Mouse (Mus musculus) heart, embryonic 15.5 days (tissue): ENCODE measurements around the gene Olfr465-ps1. TPM values are rescaled to one million over a fixed set of nuclear protein-coding genes. Genes with fewer than 3 reads are reported as not detected.
A peak's percentile ranks its signal among the peaks of the same experiment; 100 is the strongest.

Experiments
- ATAC-seq: fragments of 200-750 bp; cut with Nextera tagmentation; replicated peaks from 2 replicates; pipeline ENCODE4 v1.8.0; 2017; ENCODE audit warnings: low read depth, moderate TSS enrichment; ENCODE audit not compliant: insufficient number of reproducible peaks, insufficient read depth, low FRiP score
- H3K27ac ChIP-seq: fragments of 300-500 bp; sonication (generic); 2 replicates; pipeline ENCODE4 v1.5.1; 2015; ENCODE audit warnings: mild to moderate bottlenecking, inconsistent platforms
- H3K27me3 ChIP-seq: fragments of 300-500 bp; sonication (generic); 2 replicates; pipeline ENCODE4 v1.6.1; 2015; ENCODE audit warnings: inconsistent platforms
- H3K36me3 ChIP-seq: fragments of 300-500 bp; sonication (generic); 2 replicates; pipeline ENCODE4 v1.6.1; 2015; ENCODE audit warnings: mild to moderate bottlenecking, inconsistent platforms
- H3K4me1 ChIP-seq: fragments of 300-500 bp; sonication (generic); replicated peaks from 2 replicates; pipeline ENCODE4 v1.6.1; 2015; ENCODE audit warnings: inconsistent platforms
- H3K4me2 ChIP-seq: fragments of 300-500 bp; sonication (generic); 2 replicates; pipeline ENCODE4 v1.6.1; 2015; ENCODE audit warnings: inconsistent platforms, mild to moderate bottlenecking, moderate library complexity
- H3K4me3 ChIP-seq: fragments of 300-500 bp; sonication (generic); 2 replicates; pipeline ENCODE4 v1.5.1; 2015; ENCODE audit warnings: mild to moderate bottlenecking, inconsistent platforms
- H3K9ac ChIP-seq: fragments of 300-500 bp; sonication (generic); 2 replicates; pipeline ENCODE4 v1.6.1; 2015; ENCODE audit warnings: mild to moderate bottlenecking, inconsistent platforms
- H3K9me3 ChIP-seq: fragments of 300-500 bp; sonication (generic); replicated peaks from 2 replicates; pipeline ENCODE4 v1.6.1; 2016; ENCODE audit warnings: inconsistent platforms
- WGBS: fragments of 180-500 bp; shearing (Covaris S2); methylation state at CpG from one replicate; pipeline ENCODE4 v1.1.7; 2015; ENCODE audit warnings: mixed read lengths; 5-methylcytosine and 5-hydroxymethylcytosine counted together
- polyA plus RNA-seq: library from polyadenylated mRNA; unstranded; fragments of >200 nt; fragmentation: Nextera tagmentation; extraction: Ambion mirVana; gene quantifications from 2 replicates; pipeline ENCODE4 v1.2.1, GENCODE M21; 2015

Gene Olfr465-ps1
- polyA plus RNA-seq, 1 experiment from 2014 or later = not detected

GRCm38 (mm10) chr13:65149940-65150339, 12.1 kb downstream of the Olfr465-ps1 start, which contains the start of gene Olfr466:
Olfr466 (plus strand) TSS chr13:65150240.
- Histone ChIP-seq H3K36me3 (no peaks in the 10 kb centered on the region), H3K4me2 (no peak within 1 kb of the TSS), H3K9me3 (no peaks in the 10 kb centered on the region), H3K4me1 (no peaks in the 10 kb centered on the region), H3K27me3 (no peaks in the 10 kb centered on the region), H3K27ac (no peak within 1 kb of the TSS), H3K9ac (no peak within 1 kb of the TSS), H3K4me3 (no peak within 1 kb of the TSS)
- WGBS = 61% methylated on average over 1 of the region's 1 CpGs
- ATAC-seq = no peak

GRCm38 (mm10) chr13:65174102-65174501, 36.2 kb downstream of the Olfr465-ps1 start:
- WGBS = 79% methylated on average over 3 of the region's 3 CpGs
- no peak overlapping the region for H3K27ac ChIP-seq
- no peak overlapping the region for H3K9ac ChIP-seq
- no peak overlapping the region for H3K4me3 ChIP-seq
- H3K4me2 ChIP-seq = no peak overlapping the region
- H3K27me3 ChIP-seq = no peaks in the 10 kb centered on the region
- no peaks in the 10 kb centered on the region for H3K36me3 ChIP-seq
- H3K4me1 ChIP-seq = peaks cover 3% of the 10 kb centered on the region; the same call in 1 of the 2 replicates
- no peak for ATAC-seq
- no peaks in the 10 kb centered on the region for H3K9me3 ChIP-seq

DNA sequence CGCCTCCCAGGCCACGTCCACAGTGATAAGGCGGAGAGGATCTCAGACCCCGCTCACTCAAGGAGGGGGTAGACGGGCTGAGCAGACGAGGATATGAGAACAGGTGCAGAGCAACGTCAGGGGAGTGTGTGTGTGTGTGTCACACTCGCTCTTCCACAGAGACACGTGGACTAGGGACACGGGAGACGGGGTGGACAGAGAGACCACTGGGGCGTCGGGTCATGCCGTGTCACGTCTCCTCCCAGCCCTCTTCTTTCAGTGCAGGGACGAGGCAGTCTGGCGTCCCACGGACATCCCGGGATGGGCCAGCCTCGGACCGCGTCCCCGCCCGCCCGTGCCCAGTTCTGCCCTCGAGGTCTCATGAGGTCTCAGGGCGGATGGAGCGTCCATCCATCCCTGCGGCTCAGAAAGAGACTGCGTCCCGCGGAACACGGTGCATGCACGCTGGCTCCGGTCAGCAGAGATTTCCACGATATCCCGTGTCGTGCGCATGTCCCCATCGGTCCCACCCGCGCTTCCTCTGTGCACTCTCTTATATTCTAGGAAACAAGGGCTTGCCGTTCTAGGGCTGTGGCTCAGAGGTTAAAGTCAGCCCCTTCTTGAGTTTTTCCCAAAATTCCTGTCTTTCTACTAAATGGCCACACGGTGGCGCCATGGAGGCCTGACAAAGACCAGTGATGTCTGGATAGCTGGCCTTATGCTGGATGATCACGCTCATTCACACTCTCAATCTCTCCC, 38.0 kb downstream of the Olfr465-ps1 start:
- WGBS = 16% methylated on average over 46 of the region's 46 CpGs
- H3K4me3 ChIP-seq = peak overlapping the region; percentile 27

GRCm38 (mm10) chr13:65176472-65177091, 38.7 kb downstream of the Olfr465-ps1 start:
- H3K9ac ChIP-seq = no peak overlapping the region
- ATAC-seq = no peak
- WGBS = 44% methylated on average over 15 of the region's 15 CpGs
- H3K4me1 ChIP-seq = peaks cover 3% of the 10 kb centered on the region; the same call in 1 of the 2 replicates
- no peaks in the 10 kb centered on the region for H3K27me3 ChIP-seq
- H3K9me3 ChIP-seq = no peaks in the 10 kb centered on the region
- no peak overlapping the region for H3K4me3 ChIP-seq
- H3K27ac ChIP-seq = no peak overlapping the region
- no peak overlapping the region for H3K4me2 ChIP-seq
- H3K36me3 ChIP-seq = no peaks in the 10 kb centered on the region

More for the DNA sequence above, 38.0 kb downstream of the Olfr465-ps1 start:
- H3K27ac ChIP-seq = no peak overlapping the region
- ATAC-seq = 0 out of 2 replicates have a peak, but pooled peaks have one; percentile 31
- no peaks in the 10 kb centered on the region for H3K36me3 ChIP-seq
- no peaks in the 10 kb centered on the region for H3K9me3 ChIP-seq
- peak overlapping the region; percentile 63 for H3K4me2 ChIP-seq
- no peaks in the 10 kb centered on the region for H3K27me3 ChIP-seq
- H3K9ac ChIP-seq = no peak overlapping the region
- peaks cover 3% of the 10 kb centered on the region; the same call in 1 of the 2 replicates for H3K4me1 ChIP-seq

Other genes starting within 250 kb of the Olfr465-ps1 start
- gene Cntnap3, start 234.1 kb upstream of the Olfr465-ps1 start, polyA plus RNA-seq = 0.03 and 0.04 TPM in 2 replicates
- not detected in 2 replicates for gene Spata31, start 220.7 kb upstream of the Olfr465-ps1 start, polyA plus RNA-seq
- gene Spata31d1c, start 105.0 kb upstream of the Olfr465-ps1 start, polyA plus RNA-seq = not detected in 2 replicates
- not detected in 2 replicates for gene Prss47, start 85.3 kb upstream of the Olfr465-ps1 start, polyA plus RNA-seq
- 36.5 and 38.4 TPM in 2 replicates for gene Mfsd14b, start 25.1 kb upstream of the Olfr465-ps1 start, polyA plus RNA-seq
- not detected in 2 replicates for gene Olfr466, start 12.2 kb downstream of the Olfr465-ps1 start, polyA plus RNA-seq
- gene Nlrp4f, start 67.9 kb downstream of the Olfr465-ps1 start, polyA plus RNA-seq = not detected in 2 replicates
- gene Gm10775, start 121.5 kb downstream of the Olfr465-ps1 start, polyA plus RNA-seq = not detected in 2 replicates
- 8.5 and 9.0 TPM in 2 replicates for gene Zfp369, start 140.7 kb downstream of the Olfr465-ps1 start, polyA plus RNA-seq